Mouse (Mus musculus) spleen, adult 18-20 months (tissue): Measurements from ENCODE around the gene Pltp.

Experiments used
- DNase-seq, 2 experiments: peaks; one replicate each; pipeline ENCODE4 v3.0.0; 2022; ENCODE audit warnings: mixed read lengths in 2 of 2

Gene Pltp

DNA sequence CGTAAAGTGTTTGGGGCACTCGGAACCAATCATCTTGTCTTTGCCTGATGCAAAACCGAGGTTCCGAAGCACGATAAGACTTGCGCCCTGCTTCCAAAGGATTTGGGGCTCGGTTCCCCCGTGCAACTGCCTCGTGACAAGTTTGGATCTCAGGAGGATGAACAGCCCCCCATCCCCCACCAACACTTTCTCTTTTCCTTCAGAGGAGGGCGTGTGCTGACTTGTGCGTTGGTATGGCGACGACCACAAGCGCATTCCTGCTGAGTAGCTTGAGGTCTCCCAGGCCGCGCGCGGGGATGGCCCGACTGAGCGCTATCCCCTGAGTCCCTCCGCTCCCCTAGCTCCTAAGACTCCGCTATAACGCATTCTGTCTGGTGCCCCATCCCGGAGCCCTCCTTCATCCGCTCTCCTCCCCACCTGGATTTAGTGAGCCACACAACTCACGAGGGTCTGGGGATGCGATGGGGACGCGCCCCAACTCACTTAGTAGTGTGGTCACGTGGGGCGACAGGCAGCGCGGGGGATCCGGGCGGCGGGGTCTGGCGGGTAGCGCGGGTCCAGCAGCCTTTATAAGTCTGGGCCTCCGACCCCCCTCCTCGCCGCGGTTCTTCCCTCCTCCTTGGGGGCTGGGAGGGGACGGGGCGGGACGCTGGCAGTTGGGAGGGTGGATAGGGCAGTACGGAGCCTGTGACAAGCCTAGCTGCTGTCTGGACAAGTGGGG, at the start of gene Pltp:
TSS of gene Pltp (minus strand) at position 611 of the 721 bp plus-strand sequence.
- peak; percentile 27 to 40 for DNase-seq

DNA sequence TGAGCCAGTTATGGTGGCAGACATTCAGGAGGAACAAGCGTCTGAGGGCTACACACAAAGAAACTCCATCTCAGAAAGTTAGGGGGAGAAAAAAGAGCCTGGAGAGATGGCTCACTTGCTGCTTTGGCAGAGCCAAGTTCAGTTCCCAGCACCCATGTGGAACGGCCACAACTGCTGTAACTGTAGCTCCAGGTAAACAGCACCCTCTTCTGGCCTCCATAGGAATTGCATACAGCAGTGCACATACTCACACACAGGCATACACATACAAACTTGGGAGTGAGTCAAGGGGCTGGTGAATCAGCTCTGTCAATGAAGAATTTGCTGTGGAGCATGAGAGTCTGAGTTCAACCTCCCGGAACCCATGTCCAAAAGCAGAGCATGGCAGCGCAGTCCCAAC, 48.6 kb upstream of the Pltp start:
- no peak for DNase-seq

DNA sequence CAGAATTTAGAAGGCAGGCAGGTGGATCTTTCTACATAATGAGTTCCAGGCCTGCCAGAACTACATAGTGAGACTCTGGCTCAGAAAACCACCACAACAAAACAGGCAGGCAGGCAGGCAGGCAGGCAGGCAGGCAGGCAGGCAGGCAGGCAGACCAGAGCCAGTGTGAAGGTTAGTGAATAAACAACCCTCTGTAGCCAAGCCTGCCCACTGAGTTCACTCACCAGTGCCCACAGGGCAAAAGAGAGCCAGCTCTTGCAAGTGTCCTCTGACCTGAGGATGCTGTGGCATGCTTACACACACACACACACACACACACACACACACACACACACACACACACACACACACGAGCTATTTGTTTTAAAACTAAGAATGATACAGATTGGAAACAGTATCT, 46.0 kb upstream of the Pltp start:
- no peak for DNase-seq

DNA sequence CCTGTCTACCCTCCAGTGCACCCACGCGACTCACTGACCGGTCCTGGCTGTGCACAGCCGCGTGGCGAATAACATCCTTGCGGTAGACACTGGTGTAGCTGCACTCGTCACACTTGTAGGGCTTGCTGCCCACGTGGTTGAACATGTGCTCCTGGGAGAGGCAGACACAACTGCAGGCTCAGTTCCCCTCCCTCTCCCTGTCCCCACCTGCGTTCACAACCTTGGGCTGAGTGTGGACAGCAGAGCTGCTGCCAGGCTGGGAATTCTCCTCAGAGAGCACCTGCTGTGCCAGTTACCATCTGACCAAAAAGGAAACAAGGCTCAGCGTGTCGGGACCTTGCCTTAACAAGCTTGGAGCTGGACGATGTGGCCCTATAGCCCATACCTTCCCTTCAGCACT, 43.9 kb upstream of the Pltp start:
- no peak for DNase-seq

DNA sequence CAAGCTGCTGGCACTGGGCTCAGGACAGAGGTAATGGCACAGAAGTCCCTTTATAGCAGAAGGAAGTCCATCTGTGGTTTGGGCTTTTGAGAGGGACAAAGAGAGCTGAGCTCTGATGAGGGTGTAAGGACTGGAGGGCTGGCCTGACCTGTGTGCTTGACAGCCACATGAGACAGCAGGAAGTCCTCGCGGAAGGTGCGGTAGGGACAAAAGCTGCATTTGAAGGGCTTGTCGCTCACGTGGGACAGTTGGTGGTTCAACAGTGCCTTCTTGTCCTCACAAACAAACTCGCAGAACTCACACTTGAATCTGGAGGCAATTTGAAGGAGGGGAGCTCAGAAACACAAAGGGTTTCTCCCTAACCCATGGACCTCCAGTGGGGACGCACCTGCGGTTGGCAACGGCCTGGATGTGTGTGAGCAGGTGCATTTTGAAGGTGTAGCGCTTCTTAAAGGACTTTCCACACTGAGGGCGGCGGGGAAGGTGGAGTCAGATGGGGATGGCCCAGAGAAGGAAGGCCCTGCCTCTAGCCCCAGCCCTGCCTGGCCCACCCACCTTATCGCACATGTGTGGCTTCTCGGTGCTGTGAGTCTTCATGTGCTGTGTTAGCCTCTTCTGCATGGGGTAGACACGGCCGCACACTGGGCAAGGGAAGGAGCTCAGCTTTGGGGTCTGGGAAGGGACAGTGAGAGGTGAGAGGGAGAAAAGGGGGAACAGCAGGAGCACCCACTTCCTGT, 42.4 kb upstream of the Pltp start:
- DNase-seq: no peak

DNA sequence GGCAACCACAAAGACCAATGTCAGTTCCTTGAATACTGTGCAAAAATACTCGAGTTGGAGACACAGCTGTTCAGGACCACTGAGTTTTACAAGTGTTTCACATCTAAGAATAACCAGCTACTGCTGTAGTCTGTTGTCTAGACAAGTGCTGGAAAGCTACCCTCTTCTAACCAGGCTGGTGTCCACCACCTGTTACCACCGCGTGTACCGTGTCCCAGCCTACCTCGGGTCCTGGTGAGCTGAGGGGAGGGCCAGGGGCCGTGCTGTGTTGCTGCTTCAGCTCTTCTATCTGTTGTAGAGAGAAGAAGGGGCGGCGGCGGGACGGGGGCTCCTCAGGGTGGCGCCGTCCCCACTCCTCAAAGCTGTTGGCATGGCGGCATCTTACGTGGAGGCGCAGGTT, 41.5 kb upstream of the Pltp start:
- no peak for DNase-seq

DNA sequence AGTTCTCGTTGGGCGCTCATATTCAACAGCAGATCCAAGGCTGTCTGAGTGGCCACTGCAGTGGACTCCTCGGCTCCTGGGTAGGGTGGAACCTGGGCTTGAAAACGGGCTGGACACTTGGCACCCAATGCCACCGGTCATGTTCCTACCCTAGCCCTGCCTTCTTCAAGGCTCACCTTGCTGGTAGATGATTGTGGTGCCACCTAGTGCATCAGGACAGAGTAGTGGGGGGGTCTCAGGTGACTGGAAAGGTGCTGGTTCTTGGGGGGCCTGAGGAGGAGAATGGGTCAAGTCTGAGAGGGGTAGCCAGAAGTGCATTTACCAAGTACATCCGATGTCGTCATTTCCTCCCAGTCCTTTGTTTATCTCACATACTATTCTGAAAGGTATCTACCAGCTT, 40.5 kb upstream of the Pltp start:
- peak in 1 of 2 experiments; percentile 50 for DNase-seq

DNA sequence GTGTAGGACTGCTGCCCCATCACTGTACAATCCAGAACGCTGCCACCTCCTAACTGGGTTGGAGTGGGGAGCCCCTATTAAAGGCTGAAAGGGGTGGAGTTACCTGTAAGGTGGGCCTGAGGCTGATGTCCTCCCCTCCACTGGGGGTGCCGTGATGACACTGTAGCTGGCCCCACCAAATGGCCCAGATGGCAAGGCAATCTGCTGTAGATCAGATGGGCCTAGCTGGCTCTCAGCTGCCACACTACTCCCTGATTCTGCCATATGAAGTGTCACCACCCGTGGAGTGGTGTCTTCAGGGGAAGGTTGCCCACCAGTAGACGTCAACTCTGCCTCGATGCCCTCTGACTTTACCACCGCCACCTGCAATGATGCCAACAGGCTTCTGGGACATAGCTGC, 38.4 kb upstream of the Pltp start:
- DNase-seq: no peak

DNA sequence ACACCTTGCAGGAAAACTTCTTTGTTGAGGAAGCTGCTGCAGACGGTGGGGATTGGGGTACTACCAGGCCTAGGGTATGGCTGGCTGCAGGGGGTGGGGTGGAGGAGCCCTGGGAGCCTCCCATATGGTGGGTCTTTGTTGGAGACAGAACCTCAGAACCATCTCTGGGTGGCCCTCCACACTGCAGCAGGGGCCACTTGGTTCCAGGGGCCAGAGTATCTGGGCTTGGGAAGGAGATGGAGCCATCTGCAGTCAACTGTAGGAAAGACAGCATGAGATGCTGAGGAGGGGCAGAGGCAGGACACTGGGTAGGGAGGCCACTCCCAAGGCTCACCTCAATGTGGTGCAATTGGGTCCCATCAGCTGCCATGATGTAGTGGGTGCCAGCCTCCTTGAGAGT, 37.1 kb upstream of the Pltp start:
- DNase-seq: no peak

DNA sequence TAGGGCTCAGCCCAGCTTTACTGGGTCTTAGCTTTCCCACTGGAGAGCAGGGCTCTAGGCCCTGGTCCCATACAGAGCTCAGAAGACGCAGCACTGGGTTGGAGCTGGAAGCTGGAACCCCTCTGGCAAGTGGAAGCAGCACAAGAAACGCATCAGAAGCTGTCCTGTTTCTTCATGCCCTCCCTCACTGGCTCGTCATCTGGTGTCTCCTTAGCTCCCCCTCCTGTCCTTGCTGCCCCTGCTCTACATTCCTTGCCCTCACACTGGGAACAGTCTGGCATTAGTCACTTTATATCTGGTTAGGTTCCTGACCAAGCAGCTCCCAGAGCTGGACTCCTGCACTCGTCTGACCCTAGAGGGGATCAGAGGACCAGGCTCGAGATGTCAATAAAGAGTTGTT, 36.5 kb upstream of the Pltp start:
- no peak for DNase-seq

DNA sequence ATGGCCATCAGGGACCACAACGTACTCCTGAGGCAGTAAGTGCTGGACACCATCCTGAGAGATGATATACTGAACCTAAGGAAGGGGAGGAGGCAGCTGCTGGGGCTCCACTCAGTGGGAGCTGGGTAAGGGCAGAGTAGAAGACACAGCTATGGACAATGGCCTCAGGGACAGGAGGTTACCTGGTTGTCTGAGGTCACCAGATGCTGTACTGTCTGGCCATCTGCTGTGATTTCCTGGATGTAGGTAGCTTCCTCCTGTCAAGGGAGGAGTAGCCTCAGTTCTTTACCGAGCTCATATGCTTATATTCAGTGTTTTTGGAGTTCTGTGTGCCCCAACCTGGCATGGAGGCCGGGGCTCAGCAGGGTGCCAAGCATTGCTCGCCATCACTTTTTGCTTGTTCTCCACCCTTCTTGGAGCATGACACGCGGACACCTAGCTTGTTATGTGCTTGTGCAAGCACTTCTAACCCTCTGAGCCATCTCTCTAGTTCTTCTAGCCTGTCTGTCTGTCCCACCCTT, 35.2 kb upstream of the Pltp start:
- no peak for DNase-seq

DNA sequence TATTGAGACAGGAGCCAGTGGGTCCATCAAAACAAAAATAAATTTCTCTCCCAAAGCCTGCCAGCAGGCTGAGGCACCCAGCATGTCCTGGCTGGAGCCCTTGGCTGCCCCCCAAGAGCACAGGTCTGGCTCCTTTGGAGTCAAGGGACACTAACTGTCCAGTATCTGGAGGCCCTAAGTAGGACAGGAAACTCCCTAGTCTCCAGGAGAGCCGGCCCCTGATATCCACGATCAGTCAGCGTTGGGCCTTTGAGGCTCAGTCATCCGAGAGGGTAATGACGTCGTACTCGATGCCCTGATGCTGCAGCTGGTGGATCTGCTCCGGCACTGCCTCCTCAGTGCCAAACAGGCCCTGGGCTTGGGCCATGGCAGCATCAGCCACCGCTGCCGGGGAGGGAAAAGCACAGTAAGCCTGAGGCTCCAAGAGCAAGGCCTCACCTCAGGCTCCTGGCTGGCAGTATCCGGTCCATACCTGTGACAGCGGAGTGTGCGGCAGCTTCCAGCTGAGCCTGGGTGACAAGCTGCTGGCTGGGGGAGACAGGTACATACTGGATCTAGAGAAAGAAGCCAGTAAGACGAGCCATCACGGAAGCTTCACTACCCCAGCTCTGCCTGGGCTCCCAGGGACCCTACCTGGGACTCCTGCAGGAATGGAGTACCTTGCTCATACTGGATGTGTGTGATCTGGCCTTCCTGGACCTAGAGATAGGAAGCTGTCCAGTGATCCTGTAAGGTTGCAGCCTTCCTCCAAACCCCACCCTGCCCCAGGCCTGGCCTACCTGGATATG, 34.6 kb upstream of the Pltp start:
- DNase-seq: no peak

DNA sequence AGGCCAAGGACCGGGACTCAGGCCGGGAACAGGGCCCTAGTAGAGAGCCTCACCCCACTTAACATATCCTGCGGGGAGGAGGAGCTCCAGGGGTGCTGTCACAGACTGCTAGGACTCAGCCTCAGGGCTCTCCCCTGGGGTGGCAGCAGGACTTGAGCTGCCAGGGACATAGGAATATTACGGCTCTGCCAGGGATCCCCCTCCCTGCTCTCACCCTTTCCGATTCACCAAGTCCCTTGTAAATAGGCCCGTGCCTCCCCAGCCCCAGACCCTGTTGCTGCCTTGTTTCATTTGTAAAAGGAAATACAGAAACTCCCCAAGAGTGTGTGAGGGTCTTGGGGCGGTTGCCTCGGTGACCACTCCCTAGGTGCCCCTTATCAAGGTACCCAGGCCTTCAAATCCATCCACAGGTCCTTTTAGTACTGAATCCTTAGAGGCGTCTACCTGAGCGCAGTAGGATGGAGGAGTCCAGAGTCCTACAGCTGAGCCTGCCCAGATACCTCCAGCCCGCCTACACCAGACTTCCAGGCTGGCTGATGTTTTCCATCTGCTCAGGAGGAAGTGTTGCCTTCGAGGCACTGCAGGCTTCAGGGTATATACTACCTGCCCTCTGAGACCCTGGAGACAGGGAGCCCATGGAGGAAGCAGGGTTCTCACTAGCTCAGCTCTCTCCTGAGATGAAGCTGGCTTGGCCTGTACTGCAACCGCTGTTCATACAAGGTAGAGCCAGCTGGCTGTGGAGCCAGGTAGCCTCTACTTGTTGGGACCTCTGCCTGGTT, 33.7 kb upstream of the Pltp start:
- no peak for DNase-seq

DNA sequence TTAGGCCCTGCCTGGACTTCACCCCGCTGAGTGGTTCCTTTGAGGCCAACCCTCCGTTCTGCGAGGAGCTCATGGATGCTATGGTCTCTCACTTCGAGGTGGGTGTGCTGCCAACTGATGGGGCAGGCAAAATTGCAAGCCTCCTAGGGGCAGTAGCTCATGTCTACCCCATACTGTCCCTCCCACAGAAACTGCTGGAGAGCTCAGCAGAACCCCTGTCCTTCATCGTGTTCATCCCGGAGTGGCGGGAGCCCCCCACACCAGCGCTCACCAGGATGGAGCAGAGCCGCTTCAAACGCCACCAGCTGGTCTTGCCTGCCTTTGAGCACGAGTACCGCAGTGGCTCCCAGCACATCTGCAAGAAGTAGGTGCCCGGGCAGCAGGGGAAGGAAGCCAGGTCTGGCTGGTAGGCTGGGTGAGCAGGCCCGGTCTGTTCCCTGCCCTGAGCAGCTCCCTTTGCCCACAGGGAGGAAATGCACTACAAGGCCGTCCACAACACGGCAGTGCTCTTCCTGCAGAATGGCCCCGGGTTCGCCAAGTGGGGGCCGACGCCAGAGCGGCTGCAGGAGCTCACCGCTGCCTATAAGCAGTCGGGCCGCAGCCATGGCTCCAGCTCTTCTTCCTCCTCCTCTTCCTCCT, 33.0 kb upstream of the Pltp start:
- DNase-seq: no peak

DNA sequence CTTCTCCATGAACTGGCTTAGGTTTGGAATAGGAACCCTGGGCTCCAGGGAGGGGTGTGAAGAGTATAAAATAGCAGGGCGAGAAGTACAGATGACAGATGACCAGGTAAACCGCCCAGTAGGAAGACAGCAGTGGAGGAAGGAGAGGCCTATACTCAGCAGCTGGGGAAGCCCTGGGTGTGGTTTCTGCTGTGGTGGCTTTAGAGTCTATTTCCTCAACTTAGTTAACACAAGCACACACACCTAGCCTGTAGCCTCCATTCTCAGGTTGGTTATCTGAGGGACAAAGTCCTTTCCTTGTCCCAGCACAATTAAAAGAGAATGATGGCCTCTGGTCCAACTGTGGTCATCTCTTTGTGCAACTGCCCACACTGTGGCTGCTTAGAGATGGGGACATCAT, 32.4 kb upstream of the Pltp start:
- DNase-seq: no peak

DNA sequence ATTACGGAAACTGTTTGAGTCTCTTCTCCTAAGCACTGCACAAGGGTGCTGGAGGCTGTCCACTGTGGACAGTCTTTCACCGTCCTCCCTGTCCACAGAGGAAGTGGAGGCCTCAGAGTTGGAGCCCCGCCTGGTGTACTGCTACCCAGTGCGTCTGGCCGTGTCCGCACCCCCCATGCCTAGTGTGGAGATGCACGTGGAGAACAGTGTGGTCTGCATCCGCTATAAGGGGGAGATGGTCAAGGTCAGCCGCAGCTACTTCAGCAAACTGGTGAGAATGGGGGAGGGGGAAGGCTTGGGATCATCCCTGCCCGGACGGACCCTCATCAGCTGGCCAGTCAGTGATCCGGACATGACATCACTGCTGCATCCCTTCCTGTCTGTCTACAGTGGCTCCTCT, 31.5 kb upstream of the Pltp start:
- no peak for DNase-seq

DNA sequence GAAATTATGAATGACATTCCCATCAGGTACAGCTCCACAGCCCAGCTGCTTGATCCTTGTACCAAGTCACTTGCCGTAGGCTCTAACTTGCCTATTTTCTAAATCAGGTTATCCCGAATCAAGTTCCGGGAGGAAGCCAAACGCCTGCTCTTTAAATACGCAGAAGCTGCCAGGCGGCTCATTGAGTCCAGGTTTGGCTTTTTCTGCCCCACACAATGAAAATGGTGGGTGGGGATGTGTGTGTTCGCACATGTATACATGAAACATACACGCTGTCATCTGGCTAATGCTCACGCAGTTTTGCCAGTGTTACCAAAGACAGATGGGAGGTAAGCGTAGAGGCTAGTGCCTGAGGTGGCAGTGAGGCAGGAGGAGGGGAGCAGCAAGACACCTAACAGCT, 29.1 kb upstream of the Pltp start:
- DNase-seq: no peak

DNA sequence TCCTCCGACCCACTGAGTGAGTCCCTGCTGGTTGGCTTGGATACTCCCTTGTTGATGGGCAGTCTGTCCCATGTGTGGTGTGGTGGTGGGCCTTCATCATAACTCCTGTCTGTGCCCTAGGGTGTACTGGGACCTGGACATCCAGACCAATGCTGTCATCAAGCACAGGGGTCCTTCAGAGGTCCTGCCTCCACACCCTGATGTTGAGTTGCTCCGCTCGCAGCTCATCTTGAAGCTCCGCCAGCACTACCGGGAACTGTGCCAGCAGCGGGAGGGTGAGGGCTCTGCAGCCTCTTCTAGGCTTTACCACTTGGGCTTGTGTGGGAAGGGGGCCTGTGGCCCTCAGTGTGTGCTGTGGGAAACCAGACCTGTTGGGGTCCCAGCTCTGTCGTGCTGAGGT, 28.3 kb upstream of the Pltp start:
- no peak for DNase-seq

DNA sequence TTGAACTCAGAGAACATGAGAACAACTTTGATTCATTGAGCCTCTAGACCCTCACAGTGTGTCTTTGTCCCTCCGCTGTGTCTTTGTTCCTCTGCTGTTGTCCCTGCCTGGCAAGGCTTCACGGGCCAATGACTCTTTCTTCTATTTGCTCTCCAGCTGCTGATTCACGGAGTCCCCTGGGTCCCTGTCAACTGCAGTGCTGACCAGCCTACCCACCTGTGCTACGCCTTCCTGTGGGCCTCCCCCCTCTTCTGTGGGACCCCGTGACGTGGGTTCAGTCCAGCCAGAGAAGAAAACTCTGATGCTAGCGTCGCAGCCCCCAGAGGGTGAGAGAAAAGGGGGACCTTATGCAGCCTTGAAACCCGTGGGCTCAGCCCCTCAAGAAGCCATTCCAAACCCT, 25.1 kb upstream of the Pltp start:
- peak; percentile 46 to 61 for DNase-seq

DNA sequence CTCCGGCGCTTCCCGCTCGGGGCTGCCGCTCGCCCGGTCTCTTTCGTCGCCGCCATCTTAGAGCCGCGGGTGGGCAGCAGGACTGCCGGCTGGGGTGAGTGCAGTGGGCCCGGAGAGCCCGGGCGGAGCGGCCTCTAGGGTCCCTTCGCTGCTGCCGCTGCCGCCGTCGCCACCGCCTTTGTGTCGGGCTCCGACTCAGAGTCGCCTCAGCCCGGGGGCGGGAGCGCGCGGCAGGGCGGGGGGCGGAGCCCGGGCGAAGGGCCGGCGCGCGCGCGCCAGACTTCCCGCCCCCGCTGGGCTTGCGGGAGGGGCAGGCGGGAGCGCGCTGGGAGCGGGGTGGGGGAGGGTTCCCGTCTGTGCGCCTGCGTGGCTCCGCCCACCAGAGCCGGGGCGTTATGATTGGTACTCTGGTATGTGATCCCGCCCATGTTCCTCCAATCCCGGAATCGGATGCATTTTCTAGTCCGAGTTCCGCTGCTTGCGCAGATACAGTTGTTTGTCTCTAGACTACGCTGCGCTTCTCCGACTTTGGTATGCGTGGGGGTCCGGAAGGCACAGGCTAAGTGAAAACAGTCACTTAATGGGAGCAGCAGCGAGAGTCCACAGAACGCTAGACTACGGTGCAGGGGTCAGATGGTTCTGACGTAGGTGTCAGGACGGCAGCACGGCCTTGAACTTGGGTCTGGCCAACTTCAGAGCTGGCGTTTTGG, 22.2 kb upstream of the Pltp start:
- peak; percentile 91 to 92 for DNase-seq

DNA sequence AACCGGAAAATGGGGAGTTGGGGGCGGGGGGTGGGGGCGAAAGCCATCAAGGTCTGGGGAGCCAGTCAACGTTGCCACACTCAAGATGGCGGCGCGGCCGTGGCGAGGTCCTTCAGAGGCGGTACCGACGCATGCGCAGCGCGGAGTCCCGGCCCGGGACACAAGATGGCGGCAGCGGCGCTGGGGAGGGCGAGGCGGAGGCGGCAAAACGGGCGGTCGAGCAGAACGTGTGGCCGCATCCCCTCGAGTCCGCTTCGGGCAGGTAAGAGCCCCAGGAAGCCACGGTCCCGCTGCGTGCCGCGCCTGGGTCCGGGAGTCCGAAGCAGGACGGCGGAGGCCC, 21.7 kb upstream of the Pltp start, which contains the start of gene Pcif1:
TSS of gene Pcif1 (plus strand) at position 77 of the 340 bp plus-strand sequence.
- DNase-seq: peak; percentile 88 to 94
